Mouse (Mus musculus) cerebral cortex, adult 2 months (tissue): ENCODE measurements around the gene Cux2.

ENCODE experiments used
- WGBS: fragments of 180-500 bp; shearing (Covaris S2); methylation state at CpG from one replicate; pipeline ENCODE4 v1.1.7; 2018; 5-methylcytosine and 5-hydroxymethylcytosine counted together

Cux2 gene

DNA sequence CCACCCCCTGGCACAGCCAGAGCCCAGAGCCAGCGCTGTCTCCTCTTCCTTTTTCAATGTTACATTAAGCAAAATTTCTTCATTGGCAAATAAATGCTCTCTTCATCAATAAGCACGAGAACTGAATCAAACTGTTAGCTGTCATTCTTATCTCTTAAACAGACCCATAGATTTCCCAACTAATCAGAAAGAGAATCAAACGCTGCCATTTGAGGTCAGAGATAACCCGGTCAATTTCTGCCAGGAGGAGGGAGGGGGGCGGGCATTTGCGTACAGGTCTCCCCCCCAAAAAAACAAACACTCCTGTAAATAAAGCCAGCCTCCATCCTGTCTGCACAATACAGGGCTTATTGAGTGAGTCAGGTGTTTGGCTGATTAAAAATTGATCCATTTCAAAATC lies 33.2 kb downstream of the Cux2 start:
- 88% methylated on average over 6 of the region's 6 CpGs for WGBS

GRCm38 (mm10) chr5:122015149-122015548 lies 34.8 kb downstream of the Cux2 start:
- 66% methylated on average over 17 of the region's 17 CpGs for WGBS

- WGBS = 89% methylated on average over 8 of the region's 8 CpGs
Measured at GRCm38 (mm10) chr5:122014671-122015070, 35.2 kb downstream of the Cux2 start.

- 59% methylated on average over 9 of the region's 9 CpGs for WGBS
Measured at GRCm38 (mm10) chr5:122011289-122011688, 38.6 kb downstream of the Cux2 start.

GRCm38 (mm10) chr5:122007946-122008441 lies 41.9 kb downstream of the Cux2 start:
- 72% methylated on average over 10 of the region's 10 CpGs for WGBS

- WGBS = 78% methylated on average over 6 of the region's 6 CpGs
Measured at GRCm38 (mm10) chr5:122003460-122003859, 46.4 kb downstream of the Cux2 start.

GRCm38 (mm10) chr5:122002148-122002547 lies 47.8 kb downstream of the Cux2 start:
- WGBS = 50% methylated on average over 18 of the region's 18 CpGs

DNA sequence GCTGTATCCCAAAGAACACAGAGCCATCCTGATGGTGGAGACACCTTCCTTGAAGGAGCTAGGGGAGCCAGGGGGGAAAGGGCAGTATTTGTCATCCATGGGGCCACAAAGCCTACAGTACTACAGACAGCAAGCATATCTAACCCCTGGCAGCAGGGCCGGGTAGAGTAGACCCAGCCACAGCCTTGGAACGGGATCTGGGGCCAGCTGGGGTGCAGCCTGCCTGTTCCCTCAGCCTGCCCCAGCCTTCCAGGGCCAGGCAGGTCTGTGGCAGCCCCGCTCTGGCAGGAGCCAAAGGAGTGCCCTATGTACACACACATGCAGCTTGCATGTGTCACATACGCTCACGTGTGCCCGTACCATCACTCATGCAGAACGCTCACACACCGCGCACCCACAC lies 48.6 kb downstream of the Cux2 start:
- WGBS = 69% methylated on average over 9 of the region's 9 CpGs

DNA sequence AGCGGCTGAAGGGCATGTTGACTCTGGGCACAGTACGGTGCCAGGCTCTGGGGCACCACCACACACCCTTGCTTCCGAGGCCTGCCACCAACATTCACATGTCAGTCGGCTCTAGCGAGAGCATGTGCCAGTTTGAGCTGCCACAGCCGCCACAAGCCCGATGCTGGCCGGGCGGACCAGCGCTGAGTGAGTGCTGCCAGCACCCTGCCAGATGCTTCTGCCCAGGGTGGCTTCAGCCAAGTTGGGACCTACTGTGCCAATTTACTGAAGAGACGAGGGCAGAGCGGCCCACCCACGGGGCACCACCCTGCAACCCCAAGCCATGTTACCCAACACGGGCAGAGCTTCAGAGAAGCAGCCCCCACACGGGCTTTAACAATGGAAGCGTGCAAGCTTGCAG lies 49.5 kb downstream of the Cux2 start:
- WGBS = 27% methylated on average over 16 of the region's 16 CpGs

DNA sequence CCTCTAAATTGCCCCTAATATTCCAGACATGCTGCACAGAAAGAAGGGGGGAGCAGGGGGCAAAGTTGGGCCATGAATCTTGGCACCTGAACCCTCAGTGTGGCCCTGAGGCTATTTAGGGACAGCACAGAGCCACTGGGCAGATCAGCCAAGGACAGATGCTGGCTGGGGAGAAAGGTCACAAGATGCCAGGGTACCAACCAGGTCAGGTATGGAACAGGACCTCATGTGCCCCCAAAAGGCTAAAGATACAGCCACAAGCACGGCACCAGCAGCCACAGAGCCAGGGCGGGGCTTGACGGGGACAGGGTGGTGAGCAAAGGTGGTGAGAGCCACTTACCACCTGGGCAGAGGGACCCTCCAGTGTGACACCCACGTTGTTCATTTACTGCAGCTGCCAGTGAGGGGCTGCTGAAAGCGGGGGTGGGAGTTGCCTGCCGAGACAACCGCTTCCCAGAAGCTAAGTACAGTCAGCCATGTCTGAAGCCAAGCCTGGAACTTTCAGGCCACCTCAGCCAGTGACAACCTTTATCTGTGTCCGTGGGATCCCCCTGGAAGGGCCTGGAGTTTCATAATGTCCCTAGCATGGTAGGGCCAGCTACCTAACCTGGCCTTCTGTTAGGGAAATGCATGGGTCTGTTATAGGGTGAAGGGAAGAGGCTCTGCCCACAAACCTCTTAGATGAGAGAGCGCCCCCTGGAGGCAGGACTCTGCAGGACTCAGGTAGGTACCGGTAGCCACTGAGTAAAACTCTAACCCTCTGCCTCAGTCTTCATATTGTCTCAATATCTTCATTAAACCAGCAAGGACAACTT lies 50.7 kb downstream of the Cux2 start:
- WGBS = 56% methylated on average over 10 of the region's 10 CpGs

- WGBS = 77% methylated on average over 7 of the region's 7 CpGs
Measured at GRCm38 (mm10) chr5:121998281-121998680, 51.6 kb downstream of the Cux2 start.

DNA sequence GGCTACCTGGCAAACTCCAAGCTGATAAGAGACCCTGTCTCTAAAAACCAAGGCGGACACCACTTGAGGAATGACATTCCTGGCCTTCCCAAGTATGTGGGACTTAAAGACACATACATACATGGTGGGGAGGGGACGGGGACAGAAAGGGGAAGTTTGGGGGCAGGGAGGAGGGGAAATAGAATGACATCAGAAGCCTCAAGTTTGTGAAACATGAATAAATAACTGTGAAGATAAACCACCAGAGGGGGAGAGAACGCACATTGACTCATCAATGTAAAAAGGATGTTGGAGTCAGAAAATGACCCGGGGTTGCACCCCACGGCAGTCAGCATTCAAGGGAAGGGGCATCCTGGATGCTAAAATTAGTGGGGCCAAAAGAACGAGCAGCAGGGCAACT lies 53.2 kb downstream of the Cux2 start:
- 72% methylated on average over 6 of the region's 6 CpGs for WGBS

DNA sequence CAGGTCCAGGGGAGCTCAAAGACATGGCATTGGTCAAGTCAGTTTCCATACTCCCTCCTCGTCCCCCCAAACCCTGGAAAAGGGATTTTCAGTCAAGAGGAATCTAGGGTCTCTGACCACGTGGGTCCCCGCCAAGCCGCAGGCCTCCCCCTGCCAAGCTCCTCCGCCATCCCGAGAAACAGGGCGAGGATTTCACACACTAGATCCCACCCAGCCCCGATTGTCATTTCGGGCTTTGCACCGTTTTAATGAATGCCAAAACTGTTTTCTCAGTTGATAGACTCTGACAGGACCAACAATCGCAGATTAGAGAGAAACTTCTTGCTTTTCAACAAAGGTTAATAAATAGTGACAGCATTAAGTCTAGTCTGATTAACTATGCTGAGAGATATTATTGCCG lies 55.1 kb downstream of the Cux2 start:
- 60% methylated on average over 12 of the region's 12 CpGs for WGBS

DNA sequence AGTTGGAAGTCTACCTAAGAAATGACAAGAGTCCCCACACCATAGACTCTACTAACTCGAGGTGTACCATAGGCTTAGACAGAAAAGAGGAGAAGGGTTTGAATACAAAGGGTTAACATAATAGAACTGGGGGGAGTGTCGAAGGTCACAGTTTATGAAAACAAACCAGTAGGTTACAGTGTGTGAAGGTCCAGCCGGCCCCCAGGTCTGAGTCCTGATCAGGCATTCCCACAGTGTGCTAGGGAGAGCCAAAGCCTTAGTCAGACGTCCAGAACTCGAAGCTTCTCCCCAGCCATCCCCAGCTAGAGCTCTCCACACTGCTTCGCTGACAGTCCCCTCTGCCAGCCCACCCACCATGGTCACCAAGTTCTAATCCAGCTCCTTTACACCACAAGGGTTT lies 58.0 kb downstream of the Cux2 start:
- WGBS = 56% methylated on average over 6 of the region's 6 CpGs

DNA sequence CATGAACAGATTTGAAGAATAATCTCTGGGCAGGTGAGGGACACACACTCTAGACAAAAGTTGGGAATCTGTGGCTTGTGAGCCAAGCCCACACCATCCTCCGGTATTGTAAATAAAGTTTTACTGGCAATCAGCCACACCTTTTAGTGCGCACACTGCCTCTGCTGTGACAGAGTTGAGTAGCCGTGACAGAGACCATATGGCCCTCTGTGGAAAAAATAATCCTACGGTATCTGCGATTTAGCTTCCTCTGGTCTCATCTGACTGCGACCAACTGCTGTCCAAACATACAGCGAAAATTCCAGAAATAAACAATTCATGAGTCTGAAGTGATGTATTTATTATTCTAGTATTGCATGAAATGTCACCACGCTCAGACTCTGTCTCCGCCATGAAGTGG lies 64.0 kb downstream of the Cux2 start:
- 69% methylated on average over 9 of the region's 9 CpGs for WGBS

- WGBS = 42% methylated on average over 16 of the region's 16 CpGs
Measured at GRCm38 (mm10) chr5:121981650-121982131, 68.2 kb downstream of the Cux2 start.

- 58% methylated on average over 12 of the region's 12 CpGs for WGBS
Measured at GRCm38 (mm10) chr5:121976331-121976730, 73.6 kb downstream of the Cux2 start.

- WGBS = 47% methylated on average over 10 of the region's 10 CpGs
Measured at GRCm38 (mm10) chr5:121973541-121973940, 76.4 kb downstream of the Cux2 start.

DNA sequence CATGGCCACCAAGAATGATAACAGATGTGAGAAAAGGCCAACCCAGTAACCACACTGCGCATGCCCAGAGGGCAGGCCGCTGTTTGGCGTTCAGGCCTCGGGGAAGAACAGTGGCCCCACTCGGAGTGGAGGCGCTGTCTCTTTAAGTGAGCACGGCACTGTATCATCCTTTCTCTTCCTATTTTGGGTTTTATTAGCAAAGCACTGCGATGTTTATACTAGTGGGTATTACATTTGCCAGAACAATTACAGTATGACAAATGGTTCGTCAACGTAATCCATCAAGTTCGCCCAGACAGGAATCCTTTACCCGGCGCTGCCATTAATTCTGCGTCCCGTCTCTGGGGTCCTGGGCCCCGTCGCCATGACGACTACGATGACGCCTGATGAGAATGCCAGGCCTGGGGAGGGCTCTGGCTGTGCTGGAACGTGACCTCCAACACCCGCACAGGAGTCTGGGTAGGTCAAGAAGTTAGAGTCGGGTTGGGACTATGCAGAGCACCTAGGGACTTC lies 77.2 kb downstream of the Cux2 start:
- WGBS = 58% methylated on average over 23 of the region's 23 CpGs

GRCm38 (mm10) chr5:121968999-121969398 lies 80.9 kb downstream of the Cux2 start:
- 45% methylated on average over 15 of the region's 15 CpGs for WGBS

DNA sequence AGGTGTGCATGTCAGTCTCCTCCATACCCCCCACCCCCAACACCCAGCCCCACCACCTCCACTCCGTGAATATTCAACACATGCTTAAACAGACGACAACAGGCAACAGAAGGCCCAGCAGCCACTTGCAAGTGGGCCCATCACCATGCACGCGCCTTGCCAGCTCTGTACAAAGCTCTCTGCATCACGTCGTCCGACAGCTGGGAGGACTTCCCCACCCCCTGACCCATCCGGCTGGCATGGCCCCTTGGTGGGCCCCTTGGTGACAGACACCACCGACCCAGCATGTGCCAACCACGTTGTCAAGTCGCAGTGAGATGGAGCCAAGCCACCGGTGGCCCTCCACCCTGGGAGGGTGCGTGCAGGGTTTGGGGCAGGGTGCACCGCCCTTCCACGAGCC lies 81.5 kb downstream of the Cux2 start:
- WGBS = 38% methylated on average over 15 of the region's 15 CpGs

DNA sequence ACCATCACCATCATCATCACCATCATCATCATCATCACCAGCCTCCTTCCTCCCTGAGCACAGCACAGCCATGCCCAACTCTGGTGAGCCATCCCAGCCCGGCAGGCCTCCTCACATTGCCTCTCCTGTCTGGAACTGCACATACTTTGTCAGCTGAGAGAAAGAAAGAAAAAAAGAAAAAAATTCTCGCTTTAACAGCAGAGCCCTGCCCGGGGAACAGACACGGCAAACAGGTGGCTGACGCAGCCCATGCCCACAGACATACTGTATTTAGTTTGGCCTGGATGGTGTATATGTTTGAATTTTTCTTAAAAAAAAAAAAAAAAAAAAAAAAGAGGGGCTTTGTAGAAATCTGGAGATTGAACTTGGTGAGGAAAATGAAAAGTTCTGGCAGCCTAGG lies 82.4 kb downstream of the Cux2 start:
- 43% methylated on average over 5 of the region's 5 CpGs for WGBS

DNA sequence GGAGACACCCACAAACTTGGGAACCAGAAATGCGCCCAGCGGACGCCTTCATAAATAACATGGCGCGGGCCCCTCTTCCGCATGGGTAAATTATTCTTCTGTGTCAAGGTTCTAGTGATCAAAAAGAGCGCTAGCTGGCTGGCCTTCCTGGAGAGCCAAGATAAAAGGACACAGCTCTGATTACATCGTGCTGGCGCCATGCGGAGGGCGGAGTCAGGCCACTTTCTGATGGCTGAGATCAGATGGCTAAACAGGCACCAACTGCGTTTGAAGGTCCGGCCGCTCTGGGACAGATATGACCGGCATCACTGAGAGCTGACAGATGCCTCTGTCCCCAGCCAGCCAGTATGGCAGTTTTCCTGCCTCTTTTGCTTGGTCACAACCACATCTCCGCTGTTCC lies 83.0 kb downstream of the Cux2 start:
- whole genome bisulfite sequencing = 59% methylated on average over 16 of the region's 16 CpGs
